Mouse (Mus musculus) subcutaneous adipose tissue, adult 2 months (tissue): ENCODE data around the gene Sgcb. TPM values are rescaled to one million over a fixed set of nuclear protein-coding genes. Genes with fewer than 3 reads are reported as not detected.

ENCODE experiments used
- polyA plus RNA-seq: library from polyadenylated mRNA; depleted of rRNA; stranded (reverse); fragments of >200 nt; gene quantifications from 2 replicates; pipeline ENCODE4 v1.2.3, GENCODE M21; 2012; ENCODE audit warnings: low replicate concordance; rRNA removed

Gene Sgcb
- polyA plus RNA-seq: 16.3 and 20.0 TPM in 2 replicates

GRCm38 (mm10) chr5:73647261-73647900 is at the start of gene Sgcb:
TSS of gene Sgcb (minus strand) at chr5:73647790.

GRCm38 (mm10) chr5:73651061-73651854 is 3.7 kb upstream of the Sgcb start, which contains the start of gene Spata18:
TSS of gene Spata18 (plus strand) at chr5:73651379.

GRCm38 (mm10) chr5:73632291-73632690 is 15.3 kb downstream of the Sgcb start, which contains the start of gene Lrrc66:
TSS of gene Lrrc66 (minus strand) at chr5:73632526.

Other genes starting within 250 kb of the Sgcb start
- gene Cwh43, start 241.7 kb downstream of the Sgcb start, polyA plus RNA-seq: 0.04 and 0.42 TPM in 2 replicates
- gene Dcun1d4, start 166.8 kb downstream of the Sgcb start, polyA plus RNA-seq: 8.8 and 9.4 TPM in 2 replicates
- gene Lrrc66, start 15.3 kb downstream of the Sgcb start, polyA plus RNA-seq: 0.07 and 0.09 TPM in 2 replicates
- 0.12 TPM in 1 of 2 replicates, not detected in the other for gene Spata18, start 3.6 kb upstream of the Sgcb start, polyA plus RNA-seq